16 mouse cellular contexts compared by ENCODE assay signal in genomic region chr13:109096654-109097053, GRCm38 (mm10).
"Had no signal": no experiment of that assay in that cellular context is flagged by ENCODE, and none has a peak within 500 bp of the region (broad histone marks: within the 10 kb centered on the region; RNA-seq: fewer than 3 reads in every experiment).

No protein-coding gene starts in this region.

- DNase-seq: retina, postnatal 1 day; right cerebral cortex, adult 18-20 months; right cerebral cortex, postnatal 14 days; right cerebral cortex, postnatal 25 days; right cerebral cortex, postnatal 4 days; spleen, adult 18-20 months; thymus, adult 18-20 months; thymus, adult 2 months; thymus, postnatal 14 days; thymus, postnatal 25 days; thymus, postnatal 36 days; thymus, postnatal 4 days had no signal

- H3K4me3 ChIP-seq: neural tube, embryonic 13.5 days; neural tube, embryonic 15.5 days; stomach, embryonic 15.5 days had no signal

- H3K36me3 ChIP-seq: neural tube, embryonic 13.5 days; neural tube, embryonic 15.5 days; stomach, embryonic 15.5 days had no signal

- H3K9me3 ChIP-seq: neural tube, embryonic 13.5 days; neural tube, embryonic 15.5 days; stomach, embryonic 15.5 days had no signal

- H3K27ac ChIP-seq: neural tube, embryonic 13.5 days; neural tube, embryonic 15.5 days; stomach, embryonic 15.5 days; stomach, postnatal 0 days had no signal

- H3K9ac ChIP-seq: neural tube, embryonic 13.5 days; neural tube, embryonic 15.5 days; stomach, embryonic 15.5 days had no signal

- H3K27me3 ChIP-seq: neural tube, embryonic 13.5 days; neural tube, embryonic 15.5 days; stomach, embryonic 15.5 days had no signal

- H3K4me1 ChIP-seq: neural tube, embryonic 13.5 days; neural tube, embryonic 15.5 days; stomach, embryonic 15.5 days had no signal

- H3K4me2 ChIP-seq: neural tube, embryonic 13.5 days; neural tube, embryonic 15.5 days; stomach, embryonic 15.5 days had no signal
